Mouse (Mus musculus): ENCODE measurements around the gene Src.

- no peak for TF ChIP-seq POLR2A (IDR thresholded peaks at IDR 0.05; ENCODE audit: extremely low read depth, insufficient read depth, low read length)
- no peak for TF ChIP-seq CTCF (IDR thresholded peaks at IDR 0.05; ENCODE audit: extremely low read depth, insufficient read depth, low read length)
Observed at GRCm38 (mm10) chr2:157498529-157498928, 80.3 kb downstream of the Src start.

All from cortical plate, adult 2 months (tissue).